In genomic region chr10:78440812-78441211, GRCm38 (mm10) we compare ENCODE assay signal across 9 mouse cellular contexts. TPM values are rescaled to one million over a fixed set of nuclear protein-coding genes. Genes with fewer than 3 reads are reported as not detected.
DNase-seq lines count a peak whose midpoint lies in the region; ATAC-seq lines count a peak whose summit lies in the region.
"Had no signal": no experiment of that assay in that cellular context is flagged by ENCODE, and none has a peak within 500 bp of the region (broad histone marks: within the 10 kb centered on the region; RNA-seq: fewer than 3 reads in every experiment).

No protein-coding gene starts in this region.

- H3K9me3 ChIP-seq in neural tube, embryonic 11.5 days (ENCODE audit: control insufficient read depth, low read length) = no peaks in the 10 kb centered on the region
- H3K9me3 ChIP-seq in neural tube, embryonic 15.5 days (replicated peaks) = no peaks in the 10 kb centered on the region

- no peak overlapping the region for H3K27ac ChIP-seq in neural tube, embryonic 11.5 days (ENCODE audit: low read depth, low read length)
- no peak overlapping the region for H3K27ac ChIP-seq in neural tube, embryonic 15.5 days (replicated peaks)

- H3K36me3 ChIP-seq in neural tube, embryonic 11.5 days (ENCODE audit: control insufficient read depth, insufficient read depth, low read length) = no peaks in the 10 kb centered on the region
- H3K36me3 ChIP-seq in neural tube, embryonic 15.5 days = peaks cover 53% of the 10 kb centered on the region

- H3K4me3 ChIP-seq in neural tube, embryonic 11.5 days (ENCODE audit: low read depth, low read length) = no peak overlapping the region
- H3K4me3 ChIP-seq in neural tube, embryonic 15.5 days (replicated peaks) = no peak overlapping the region

- DNase-seq in gastrocnemius, postnatal 10 days = peak; percentile 20
- DNase-seq in gastrocnemius, adult 8-10 months (ENCODE audit: low spot score in 2 of 2) = no peak
- DNase-seq in neural tube, embryonic 11.5 days (ENCODE audit: low spot score) = peak; percentile 41
- DNase-seq in brain, adult 2 months (ENCODE audit: low read depth, low spot score) = peak; percentile 51
- no peak for DNase-seq in urinary bladder, postnatal 10 days (ENCODE audit: low spot score)
- DNase-seq: gastrocnemius, postnatal 25 days had no signal

- no peak overlapping the region for H3K9ac ChIP-seq in neural tube, embryonic 11.5 days (ENCODE audit: low read length)
- H3K9ac ChIP-seq in neural tube, embryonic 15.5 days (replicated peaks) = no peak overlapping the region

- H3K4me1 ChIP-seq in neural tube, embryonic 11.5 days (ENCODE audit: control insufficient read depth, insufficient read depth, low read length) = no peaks in the 10 kb centered on the region
- no peaks in the 10 kb centered on the region for H3K4me1 ChIP-seq in neural tube, embryonic 15.5 days

- peak; percentile 29; the same call in 1 of the 2 replicates for ATAC-seq in neural tube, embryonic 11.5 days (ENCODE audit: insufficient read depth, low FRiP score, low TSS enrichment)
- no peak for ATAC-seq in neural tube, embryonic 15.5 days (ENCODE audit: low FRiP score)
- peak; percentile 6; the same call in 1 of the 2 replicates for ATAC-seq in monocyte, adult 5-6 weeks (replicated peaks; ENCODE audit: insufficient number of reproducible peaks, low FRiP score, low TSS enrichment, poor library complexity, severe bottlenecking)
- ATAC-seq in erythroid progenitor cell, adult 5-6 weeks (replicated peaks; ENCODE audit: low FRiP score, poor library complexity, severe bottlenecking) = no peak

- no peak overlapping the region for H3K4me2 ChIP-seq in neural tube, embryonic 11.5 days (ENCODE audit: low read depth)
- no peak overlapping the region for H3K4me2 ChIP-seq in neural tube, embryonic 15.5 days

- H3K27me3 ChIP-seq in neural tube, embryonic 11.5 days (ENCODE audit: control insufficient read depth, insufficient read depth, low read length) = no peaks in the 10 kb centered on the region
- no peaks in the 10 kb centered on the region for H3K27me3 ChIP-seq in neural tube, embryonic 15.5 days (replicated peaks)

- 65% methylated on average over 9 of the region's 9 CpGs for WGBS in neural tube, embryonic 11.5 days
- WGBS in neural tube, embryonic 15.5 days = 71% methylated on average over 9 of the region's 9 CpGs

RNA-seq across cellular contexts. Expression of gene Cstb, which starts 15.3 kb away (rescaled TPM):
- total RNA-seq in gastrocnemius, postnatal 10 days (2021) = 10 to 100 TPM; 28.5 to 40.5 TPM
- 10 to 100 TPM in 3 of 4 experiments, 1 to 10 TPM in 1; 7.8 to 12.6 (median 11.0) TPM for total RNA-seq in gastrocnemius, adult 8-10 months (2022)
- polyA plus RNA-seq in neural tube, embryonic 11.5 days (2014; fragmentation: Nextera tagmentation; extraction: Ambion mirVana) = 111 and 120 TPM in 2 replicates
- polyA plus RNA-seq in neural tube, embryonic 15.5 days (2015; fragmentation: Nextera tagmentation; extraction: Ambion mirVana) = 97.0 and 207 TPM in 2 replicates
- 24.8 to 42.0 TPM (median 26.4 TPM) in 3 replicates for total RNA-seq in monocyte, adult 5-6 weeks (2017)
- total RNA-seq in erythroid progenitor cell, adult 5-6 weeks (2015; ENCODE audit: low replicate concordance) = 14.3 TPM in 1 of 2 replicates, not detected in the other
- total RNA-seq in erythroid progenitor cell, adult 5-6 weeks (2017; ENCODE audit: low replicate concordance) = 6.7 TPM in 1 of 2 replicates, not detected in the other

RNA-seq across cellular contexts. Expression of gene Pdxk, which starts 24.0 kb away (rescaled TPM):
- total RNA-seq in gastrocnemius, postnatal 10 days (2021) = 1 to 10 TPM; 7.1 to 8.6 TPM
- total RNA-seq in gastrocnemius, adult 8-10 months (2022) = 1 to 10 TPM; 5.0 to 6.9 (median 6.3) TPM
- 6.9 and 7.4 TPM in 2 replicates for polyA plus RNA-seq in neural tube, embryonic 11.5 days (2014; fragmentation: Nextera tagmentation; extraction: Ambion mirVana)
- 48.4 and 49.2 TPM in 2 replicates for polyA plus RNA-seq in neural tube, embryonic 15.5 days (2015; fragmentation: Nextera tagmentation; extraction: Ambion mirVana)
- total RNA-seq in monocyte, adult 5-6 weeks (2017) = 5.5 to 7.5 TPM (median 6.9 TPM) in 3 replicates
- total RNA-seq in erythroid progenitor cell, adult 5-6 weeks (2015; ENCODE audit: low replicate concordance) = 1.1 and 3.4 TPM in 2 replicates
- total RNA-seq in erythroid progenitor cell, adult 5-6 weeks (2017; ENCODE audit: low replicate concordance) = 0.90 and 2.6 TPM in 2 replicates

RNA-seq across cellular contexts. Expression of gene Rrp1, which starts 28.0 kb away (rescaled TPM):
- 10 to 100 TPM; 82.0 to 91.3 TPM for total RNA-seq in gastrocnemius, postnatal 10 days (2021)
- total RNA-seq in gastrocnemius, adult 8-10 months (2022) = 10 to 100 TPM; 54.6 to 63.3 (median 59.5) TPM
- 257 and 278 TPM in 2 replicates for polyA plus RNA-seq in neural tube, embryonic 11.5 days (2014; fragmentation: Nextera tagmentation; extraction: Ambion mirVana)
- polyA plus RNA-seq in neural tube, embryonic 15.5 days (2015; fragmentation: Nextera tagmentation; extraction: Ambion mirVana) = 413 and 414 TPM in 2 replicates
- total RNA-seq in monocyte, adult 5-6 weeks (2017) = 298 to 382 TPM (median 299 TPM) in 3 replicates
- total RNA-seq in erythroid progenitor cell, adult 5-6 weeks (2015; ENCODE audit: low replicate concordance) = 23.1 and 56.2 TPM in 2 replicates
- total RNA-seq in erythroid progenitor cell, adult 5-6 weeks (2017; ENCODE audit: low replicate concordance) = 61.2 and 63.2 TPM in 2 replicates

Comparison
In these comparisons a context has a peak if more than half of its experiments do, and no peak if none do; other contexts are left out.
1. DNase-seq: peak in gastrocnemius, postnatal 10 days (single experiment), neural tube, embryonic 11.5 days (single experiment) and brain, adult 2 months (single experiment); none in gastrocnemius, adult 8-10 months (0 of 2) and urinary bladder, postnatal 10 days (single experiment).
2. ATAC-seq: peak in neural tube, embryonic 11.5 days (single experiment) and monocyte, adult 5-6 weeks (single experiment); none in neural tube, embryonic 15.5 days (single experiment) and erythroid progenitor cell, adult 5-6 weeks (single experiment).